Mouse (Mus musculus): ENCODE data around the gene Lims1.

Lims1 gene

GRCm38 (mm10) chr10:58383761-58384160 is 60.5 kb downstream of the Lims1 start:
- DNase-seq (ENCODE audit: low spot score): no peak

- no peak for DNase-seq (ENCODE audit: low spot score)
Observed at GRCm38 (mm10) chr10:58385629-58386028, 62.4 kb downstream of the Lims1 start.

GRCm38 (mm10) chr10:58386997-58387396 is 63.7 kb downstream of the Lims1 start:
- DNase-seq (ENCODE audit: low spot score): no peak

GRCm38 (mm10) chr10:58388648-58389047 is 65.4 kb downstream of the Lims1 start:
- DNase-seq (ENCODE audit: low spot score): no peak

DNA sequence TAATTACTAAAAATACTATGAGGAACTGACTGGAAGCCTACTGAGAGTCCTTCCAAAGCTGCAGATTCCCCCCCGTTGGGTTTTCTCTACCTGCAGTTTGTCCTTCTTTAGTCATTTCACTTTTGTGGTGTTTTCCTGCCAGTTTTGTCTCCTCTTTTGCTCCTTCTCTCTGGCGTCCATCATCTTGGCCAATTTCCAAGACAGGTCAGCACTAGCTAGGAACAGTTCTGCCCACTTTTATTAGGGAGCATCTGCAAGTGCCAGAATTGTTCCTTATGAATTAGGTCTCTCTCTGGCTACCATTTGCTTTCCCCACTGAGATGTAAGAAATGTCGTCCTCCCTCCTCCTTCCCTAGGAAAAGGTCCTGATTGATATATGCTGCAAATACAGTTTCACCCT is 65.9 kb downstream of the Lims1 start:
- DNase-seq (ENCODE audit: low spot score): no peak

DNA sequence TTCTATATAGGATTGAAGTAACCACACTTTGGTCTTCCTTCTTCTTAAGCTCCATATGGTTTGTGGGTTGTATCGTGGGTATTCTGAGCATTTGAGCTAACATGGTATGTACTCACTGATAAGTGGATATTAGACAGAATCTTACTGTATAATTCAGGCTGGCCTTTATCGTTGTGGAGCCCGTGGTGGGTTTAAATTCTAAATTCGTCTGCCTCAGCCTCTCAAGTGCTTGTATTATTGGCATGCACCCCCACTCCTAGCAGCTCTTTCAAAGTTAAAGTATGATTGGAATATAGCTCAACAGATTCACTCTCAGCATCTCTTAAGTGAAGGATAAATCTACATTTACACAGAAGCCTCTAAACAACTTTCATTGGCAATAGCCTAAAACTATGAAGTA is 69.2 kb downstream of the Lims1 start:
- DNase-seq (ENCODE audit: low spot score): no peak

DNA sequence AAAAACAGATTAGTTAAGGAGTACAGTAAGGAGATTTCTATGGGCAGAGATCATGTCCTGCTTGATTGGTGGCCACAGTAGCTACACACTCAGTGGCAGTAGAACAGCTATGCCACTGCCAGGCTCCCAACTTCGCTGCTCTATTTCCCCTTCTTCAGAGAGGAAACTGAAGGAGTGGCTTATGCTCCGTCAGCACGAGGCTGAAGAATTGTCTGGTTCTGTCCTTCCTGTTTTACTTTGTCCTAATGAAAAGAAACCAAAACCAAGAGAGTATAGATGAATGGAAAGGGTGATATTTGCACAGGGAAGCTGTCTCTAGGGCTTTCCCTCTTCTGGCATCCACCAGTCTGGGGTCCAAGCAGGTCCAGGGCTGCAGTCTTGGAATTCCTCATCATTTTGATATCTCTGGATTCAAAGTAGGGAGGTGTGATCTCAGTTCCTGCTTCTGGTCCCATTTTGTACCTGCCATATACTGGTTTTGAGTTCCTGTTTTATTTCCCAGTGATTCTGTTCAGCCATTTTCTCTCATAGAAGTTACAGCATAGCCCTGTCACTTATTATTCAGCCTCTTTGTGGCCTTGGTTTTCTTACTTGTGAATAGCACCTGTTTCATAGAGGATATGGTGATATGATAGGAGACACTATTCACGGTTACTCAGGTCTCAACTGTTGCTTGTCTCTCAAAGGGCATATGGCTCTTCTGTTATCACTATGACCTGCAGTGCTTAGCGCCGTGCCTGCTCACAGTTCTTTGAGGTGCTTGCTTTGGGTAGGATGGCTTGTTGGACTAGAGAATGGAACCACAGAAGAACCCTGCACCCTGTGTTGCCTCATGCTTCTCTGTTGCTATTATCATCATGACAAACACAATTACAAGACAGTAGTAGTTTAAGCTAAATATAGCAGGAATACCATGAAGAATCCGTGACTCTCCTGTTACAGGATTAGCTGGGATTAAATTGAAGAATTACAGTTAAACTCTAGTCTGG is 70.1 kb downstream of the Lims1 start:
- no peak for DNase-seq (ENCODE audit: low spot score)

GRCm38 (mm10) chr10:58394170-58394569 is 70.9 kb downstream of the Lims1 start:
- no peak for DNase-seq (ENCODE audit: low spot score)

DNA sequence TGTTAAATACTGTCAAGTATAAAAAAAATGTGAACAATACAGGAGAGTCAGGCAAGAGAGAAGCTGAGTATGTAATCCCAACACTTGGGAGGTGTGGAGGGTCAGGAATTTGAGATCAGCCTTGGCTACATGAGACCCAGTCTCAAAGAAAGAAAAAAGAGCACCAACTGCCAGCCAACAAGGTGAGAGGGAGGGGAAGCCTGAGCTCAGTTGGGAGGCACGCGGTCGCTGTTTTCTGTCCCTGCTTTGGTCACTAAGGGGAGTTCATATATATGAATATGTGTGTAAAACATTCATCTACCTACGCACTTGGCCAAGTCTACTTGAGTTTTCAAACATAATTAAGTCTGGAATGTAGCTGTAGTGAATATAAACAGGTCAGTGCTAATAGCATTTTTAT is 72.0 kb downstream of the Lims1 start:
- no peak for DNase-seq (ENCODE audit: low spot score)

DNA sequence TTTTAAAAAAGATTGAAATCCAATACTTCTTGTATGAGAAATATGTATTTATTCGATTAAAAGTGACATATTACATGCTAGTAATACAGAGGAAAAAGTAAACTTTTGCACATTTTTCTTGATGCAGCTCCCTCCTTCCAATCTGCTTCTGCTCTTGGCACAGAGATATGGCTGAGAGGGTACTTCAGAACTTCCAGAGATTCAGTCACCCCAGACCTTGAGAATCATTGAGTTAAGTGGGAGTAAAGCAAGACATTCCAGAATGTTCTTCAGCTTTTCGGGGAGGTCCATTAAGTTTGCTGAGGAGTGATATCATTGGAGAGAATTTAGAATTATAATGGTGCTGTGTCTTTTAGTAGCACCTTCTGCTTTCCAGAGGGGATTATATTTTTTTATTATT is 72.5 kb downstream of the Lims1 start:
- DNase-seq (ENCODE audit: low spot score): no peak

- DNase-seq (ENCODE audit: low spot score): no peak
Observed at GRCm38 (mm10) chr10:58396600-58396999, 73.3 kb downstream of the Lims1 start.

DNA sequence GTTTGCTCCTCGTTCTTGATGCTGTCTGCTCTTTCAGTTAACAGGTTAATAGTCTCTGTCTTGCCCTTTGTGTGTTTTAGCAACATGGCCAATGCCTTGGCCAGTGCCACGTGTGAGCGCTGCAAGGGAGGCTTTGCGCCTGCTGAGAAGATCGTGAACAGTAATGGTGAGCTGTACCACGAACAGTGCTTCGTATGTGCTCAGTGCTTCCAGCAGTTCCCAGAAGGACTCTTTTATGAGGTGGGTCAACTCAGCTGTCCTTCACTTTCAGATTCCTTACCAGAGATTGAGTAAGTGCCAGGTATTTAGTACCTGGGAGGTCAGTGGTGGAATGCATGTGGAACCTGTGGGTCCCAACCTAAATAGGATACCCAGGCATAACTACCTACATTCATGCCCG is 75.7 kb downstream of the Lims1 start:
- no peak for DNase-seq (ENCODE audit: low spot score)

GRCm38 (mm10) chr10:58401838-58402237 is 78.6 kb downstream of the Lims1 start:
- DNase-seq (ENCODE audit: low spot score): no peak

DNA sequence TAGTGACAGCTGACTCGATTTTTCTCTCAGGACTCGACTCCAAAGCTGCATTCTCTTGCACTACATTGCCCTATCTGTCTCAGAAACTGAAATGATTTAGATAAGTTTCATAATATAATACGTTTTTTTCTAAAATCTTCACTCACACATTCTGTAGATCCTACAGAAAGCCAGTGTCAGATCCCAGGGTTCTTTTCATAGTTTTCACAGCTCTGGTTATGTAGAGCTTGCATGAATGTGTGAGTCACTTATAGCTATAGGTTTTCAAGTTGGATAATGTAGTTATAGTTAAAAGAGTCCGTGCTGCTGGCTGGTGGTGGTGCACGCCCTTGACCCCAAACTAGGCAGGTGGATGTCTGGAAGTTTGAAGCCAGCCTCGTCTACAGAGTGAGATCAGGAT is 81.4 kb downstream of the Lims1 start:
- DNase-seq (ENCODE audit: low spot score): no peak

DNA sequence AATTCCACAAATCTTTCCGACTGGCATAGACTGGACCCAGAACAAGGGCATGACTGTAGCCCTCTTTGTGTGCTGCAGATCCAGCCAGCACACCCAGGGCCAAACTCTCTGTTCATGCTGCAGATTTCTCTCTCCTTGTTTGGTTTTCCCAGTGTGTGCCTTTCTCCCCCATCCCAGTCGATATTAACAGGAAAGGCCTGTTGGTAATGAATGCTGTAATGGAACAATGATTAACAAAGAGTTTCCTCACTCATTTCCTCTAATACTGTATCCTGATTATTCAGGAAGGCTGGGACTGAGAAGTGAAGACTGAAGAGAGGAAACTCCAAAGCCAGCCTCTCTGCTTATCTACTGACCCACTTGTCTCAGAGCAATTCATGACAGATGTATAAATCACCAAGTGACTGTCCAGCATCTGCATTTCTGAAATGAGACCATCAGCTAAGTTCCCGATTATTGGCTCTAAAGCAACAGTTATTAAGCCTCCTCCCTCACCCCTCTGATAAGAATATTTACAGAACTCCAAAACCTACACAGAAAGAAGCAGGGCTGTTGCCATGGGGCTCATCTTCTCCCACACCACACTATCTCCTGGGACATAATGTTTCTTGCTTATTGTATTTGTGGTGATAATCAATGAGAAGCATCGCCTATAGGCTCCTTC is 82.2 kb downstream of the Lims1 start:
- peak; percentile 3 for DNase-seq (ENCODE audit: low spot score)

GRCm38 (mm10) chr10:58405949-58406305 is 82.7 kb downstream of the Lims1 start:
- no peak for DNase-seq (ENCODE audit: low spot score)

DNA sequence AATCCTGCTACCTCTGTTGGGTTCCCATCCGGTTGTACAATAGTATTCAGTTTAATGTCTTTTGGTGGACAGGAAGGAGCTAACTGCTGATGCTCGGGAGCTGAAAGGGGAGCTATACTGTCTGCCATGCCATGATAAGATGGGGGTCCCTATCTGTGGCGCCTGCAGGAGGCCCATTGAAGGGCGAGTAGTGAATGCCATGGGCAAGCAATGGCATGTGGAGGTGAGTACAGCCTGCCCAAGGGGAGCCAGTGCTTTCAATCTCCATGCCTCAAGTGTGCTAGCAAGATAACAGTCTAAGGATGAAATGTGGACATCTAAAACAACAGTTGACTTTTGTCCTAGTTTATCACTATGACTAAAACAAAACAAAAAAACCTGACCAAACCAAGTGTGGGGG is 89.1 kb downstream of the Lims1 start:
- DNase-seq (ENCODE audit: low spot score): no peak

DNA sequence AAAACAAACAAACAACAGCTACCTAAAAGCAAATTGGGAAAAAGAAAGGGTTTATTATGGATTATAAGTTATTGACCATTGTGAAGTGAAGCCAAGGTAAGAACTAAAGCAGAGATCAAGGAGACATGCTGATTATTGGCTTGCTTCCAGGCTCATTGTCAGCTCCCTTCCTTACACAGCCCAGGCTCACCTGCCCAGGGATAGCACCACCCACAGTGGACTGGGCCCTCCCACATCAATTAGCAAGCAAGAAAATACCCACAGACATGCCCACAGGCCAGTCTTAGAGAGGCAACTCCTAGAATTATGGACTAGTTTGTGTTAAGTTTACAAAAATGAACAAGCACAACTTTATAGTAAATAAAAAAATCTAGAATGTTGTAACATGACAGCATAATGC is 89.6 kb downstream of the Lims1 start:
- no peak for DNase-seq (ENCODE audit: low spot score)

DNA sequence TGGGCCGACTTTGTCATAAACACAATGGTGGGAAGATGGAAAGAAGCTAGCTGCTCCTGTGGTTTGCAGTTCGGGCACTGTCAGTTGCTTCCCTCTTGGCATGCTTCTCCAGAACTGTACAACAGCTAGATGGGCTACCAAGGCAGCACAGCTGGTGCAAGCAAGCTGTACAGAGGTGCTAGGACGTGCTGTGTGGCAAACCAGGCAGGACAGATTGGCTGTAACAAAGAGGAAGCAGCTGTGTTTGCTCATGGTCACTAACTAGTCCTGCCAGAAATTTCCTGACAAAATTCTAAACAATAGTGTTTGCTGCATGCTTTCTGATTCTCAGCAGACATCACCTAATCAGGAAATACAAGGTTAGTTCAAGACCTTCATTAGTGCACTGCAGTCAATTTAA is 93.4 kb downstream of the Lims1 start:
- no peak for DNase-seq (ENCODE audit: low spot score)

DNA sequence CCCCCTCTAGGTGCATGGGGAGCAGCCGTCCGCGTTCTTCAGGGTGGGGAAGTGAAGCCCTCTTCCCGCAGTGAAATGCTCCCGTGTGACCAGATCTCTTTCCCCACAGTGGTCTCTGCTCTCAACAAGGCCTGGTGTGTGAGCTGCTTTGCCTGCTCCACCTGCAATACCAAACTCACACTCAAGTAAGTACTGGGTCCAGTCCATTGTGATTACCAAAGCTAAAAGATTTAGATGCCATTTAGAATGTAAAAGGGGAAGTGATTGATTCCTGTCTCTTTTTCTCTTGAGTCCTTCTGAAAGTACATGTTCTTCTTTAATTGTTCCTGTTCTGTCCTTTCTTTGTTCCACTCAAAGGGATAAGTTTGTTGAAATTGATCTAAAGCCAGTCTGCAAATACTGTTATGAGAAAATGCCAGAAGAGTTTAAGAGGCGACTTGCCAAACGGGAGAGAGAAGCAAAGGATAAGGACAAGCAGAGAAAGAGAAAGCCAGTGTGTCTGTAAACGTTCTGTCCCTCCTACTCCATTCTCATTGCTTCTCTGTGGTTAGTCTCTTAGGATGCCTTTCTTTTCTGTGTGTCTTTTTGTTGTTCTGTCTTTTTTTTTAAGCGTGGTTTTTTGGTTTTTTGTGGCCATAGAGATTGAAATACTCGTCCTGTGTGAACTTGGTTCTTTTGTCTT is 95.2 kb downstream of the Lims1 start:
- DNase-seq (ENCODE audit: low spot score): no peak

- no peak for DNase-seq (ENCODE audit: low spot score)
Observed at GRCm38 (mm10) chr10:58427930-58428329, 104.7 kb downstream of the Lims1 start.

- peak; percentile 54 for DNase-seq (ENCODE audit: low spot score)
Observed at GRCm38 (mm10) chr10:58445850-58446249, 122.6 kb downstream of the Lims1 start.

Measured in embryo, embryonic 10.5 days (tissue).